25 mouse cellular contexts compared by ENCODE assay signal in the genomic region with DNA sequence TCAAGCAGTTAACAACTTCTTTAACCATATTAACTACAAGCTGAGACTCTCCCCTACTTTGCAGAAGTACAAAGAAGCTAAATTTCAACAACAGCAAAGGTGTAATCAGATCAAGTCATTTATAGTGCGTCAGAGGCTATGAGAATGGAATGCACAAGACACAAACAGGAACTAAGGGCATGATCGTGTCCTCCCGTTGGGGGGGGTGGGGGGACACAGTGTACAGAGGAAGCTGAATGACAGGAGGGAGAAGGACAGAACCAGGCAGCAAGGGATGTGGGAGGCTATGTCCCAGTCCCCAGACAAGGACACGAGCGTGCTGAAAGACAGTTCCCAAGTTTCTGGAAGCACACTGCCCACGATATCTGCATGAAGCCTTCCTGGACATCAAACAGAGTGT.
A peak's percentile ranks its signal among the peaks of the same experiment; 100 is the strongest.
DNase-seq lines count a peak whose midpoint lies in the region; ATAC-seq and TF ChIP-seq lines count a peak whose summit lies in the region.
"Had no signal": no experiment of that assay in that cellular context is flagged by ENCODE, and none has a peak within 500 bp of the region (broad histone marks: within the 10 kb centered on the region; RNA-seq: fewer than 3 reads in every experiment).

No protein-coding gene starts in this region.

- no peaks in the 10 kb centered on the region for H3K9me3 ChIP-seq in liver, postnatal 0 days (ENCODE audit: low read length)
- H3K9me3 ChIP-seq in liver, embryonic 11.5 days (ENCODE audit: control insufficient read depth, low read length) = no peaks in the 10 kb centered on the region
- H3K9me3 ChIP-seq in midbrain, postnatal 0 days (ENCODE audit: low read length) = no peaks in the 10 kb centered on the region
- H3K9me3 ChIP-seq: forebrain, embryonic 10.5 days; forebrain, embryonic 13.5 days; heart, embryonic 12.5 days; heart, embryonic 15.5 days; hindbrain, embryonic 12.5 days; hindbrain, embryonic 15.5 days had no signal

- no peaks in the 10 kb centered on the region for H3K36me3 ChIP-seq in liver, postnatal 0 days (replicated peaks; ENCODE audit: insufficient read depth, low read length)
- no peaks in the 10 kb centered on the region for H3K36me3 ChIP-seq in liver, embryonic 11.5 days (ENCODE audit: control insufficient read depth, insufficient read depth, low read length)
- no peaks in the 10 kb centered on the region for H3K36me3 ChIP-seq in splenic B cell, adult 2 months (ENCODE audit: control insufficient read depth, insufficient read depth, low read length, poor library complexity, severe bottlenecking)
- no peaks in the 10 kb centered on the region for H3K36me3 ChIP-seq in midbrain, postnatal 0 days (ENCODE audit: insufficient read depth, low read length)
- H3K36me3 ChIP-seq: forebrain, embryonic 10.5 days; heart, embryonic 12.5 days; heart, embryonic 15.5 days; hindbrain, embryonic 12.5 days; hindbrain, embryonic 15.5 days had no signal

- TF ChIP-seq CTCF in liver, postnatal 0 days (IDR thresholded peaks at IDR 0.05; ENCODE audit: low read depth) = no peak
- TF ChIP-seq CTCF in midbrain, postnatal 0 days (IDR thresholded peaks at IDR 0.05) = no peak

- no peak overlapping the region for H3K9ac ChIP-seq in liver, postnatal 0 days (replicated peaks)
- no peak overlapping the region for H3K9ac ChIP-seq in liver, embryonic 11.5 days (ENCODE audit: low read depth, low read length)
- H3K9ac ChIP-seq in midbrain, postnatal 0 days (replicated peaks; ENCODE audit: low read length, poor library complexity, severe bottlenecking) = no peak overlapping the region
- H3K9ac ChIP-seq: forebrain, embryonic 13.5 days; heart, embryonic 12.5 days; heart, embryonic 15.5 days; hindbrain, embryonic 12.5 days; hindbrain, embryonic 15.5 days had no signal

- peak; percentile 33; the same call in 1 of the 2 replicates for TF ChIP-seq EP300 in liver, postnatal 0 days (IDR thresholded peaks at IDR 0.05; ENCODE audit: low read depth)

- peak; percentile 22 for DNase-seq in liver, postnatal 0 days
- no peak for DNase-seq in liver, embryonic 11.5 days (ENCODE audit: low spot score)
- peak; percentile 53 for DNase-seq in splenic B cell, adult 2 months (ENCODE audit: low read depth, low spot score)
- no peak for DNase-seq in midbrain, postnatal 0 days (ENCODE audit: low spot score)
- no peak for DNase-seq in right cerebral cortex, postnatal 10 days (ENCODE audit: low spot score in 2 of 2)
- DNase-seq in c-Kit-positive CD71-positive TER-119-positive erythroid progenitor cells, embryonic 14.5 days (ENCODE audit: low spot score) = no peak
- DNase-seq: adrenal gland, adult 8-10 months; adrenal gland, postnatal 25 days; cerebellum, adult 11 months; cerebellum, adult 2 months; cerebellum, adult 9-11 months; cerebellum, postnatal 25 days; gastrocnemius, postnatal 36 days; heart, postnatal 10 days; heart, postnatal 4 days had no signal

- H3K4me3 ChIP-seq in liver, postnatal 0 days (ENCODE audit: low read depth, low read length) = no peak overlapping the region
- no peak overlapping the region for H3K4me3 ChIP-seq in liver, embryonic 11.5 days (ENCODE audit: low read depth, low read length)
- no peak overlapping the region for H3K4me3 ChIP-seq in midbrain, postnatal 0 days (ENCODE audit: low read depth, low read length)
- H3K4me3 ChIP-seq: forebrain, embryonic 10.5 days; forebrain, embryonic 13.5 days; heart, embryonic 12.5 days; heart, embryonic 15.5 days; hindbrain, embryonic 12.5 days; hindbrain, embryonic 15.5 days had no signal

- H3K4me1 ChIP-seq in liver, postnatal 0 days (ENCODE audit: insufficient read depth) = no peaks in the 10 kb centered on the region
- H3K4me1 ChIP-seq in liver, embryonic 11.5 days (replicated peaks; ENCODE audit: control insufficient read depth, insufficient read depth, low read length) = no peaks in the 10 kb centered on the region
- H3K4me1 ChIP-seq in midbrain, postnatal 0 days (ENCODE audit: insufficient read depth, low read length) = no peaks in the 10 kb centered on the region
- H3K4me1 ChIP-seq: forebrain, embryonic 10.5 days; forebrain, embryonic 13.5 days; heart, embryonic 15.5 days; hindbrain, embryonic 12.5 days; hindbrain, embryonic 15.5 days had no signal

- ATAC-seq in liver, postnatal 0 days = peak; percentile 29; the same call in 1 of the 2 replicates
- no peak for ATAC-seq in liver, embryonic 11.5 days (replicated peaks; ENCODE audit: low FRiP score)
- ATAC-seq in hematopoietic stem cell, adult 5-6 weeks (replicated peaks in 1 of 2; ENCODE audit: insufficient read depth in 1 of 2, low FRiP score in 2 of 2, low TSS enrichment in 1 of 2, low read depth in 1 of 2, poor library complexity in 2 of 2, severe bottlenecking in 2 of 2) = peak; percentile 27 to 57; a peak in 1 of 4 replicates
- ATAC-seq in megakaryocyte progenitor cell, adult 5-6 weeks (replicated peaks; ENCODE audit: poor library complexity) = peak; percentile 90
- ATAC-seq in midbrain, postnatal 0 days (ENCODE audit: low FRiP score) = no peak
- ATAC-seq: CD4-positive, CD25-positive, alpha-beta regulatory T cell, adult 4 months; forebrain, embryonic 13.5 days; forebrain, embryonic 16.5 days had no signal

- 36% methylated on average over 6 of the region's 6 CpGs for WGBS in liver, postnatal 0 days (ENCODE audit: insufficient replicate concordance)
- 54% methylated on average over 6 of the region's 6 CpGs for WGBS in liver, embryonic 11.5 days
- 79% methylated on average over 6 of the region's 6 CpGs for WGBS in midbrain, postnatal 0 days

- no peak overlapping the region for H3K27ac ChIP-seq in liver, postnatal 0 days (ENCODE audit: low read depth)
- no peak overlapping the region for H3K27ac ChIP-seq in liver, embryonic 11.5 days (ENCODE audit: low read depth, low read length)
- no peak overlapping the region for H3K27ac ChIP-seq in midbrain, postnatal 0 days (ENCODE audit: low read depth, low read length)
- H3K27ac ChIP-seq: forebrain, embryonic 10.5 days; forebrain, embryonic 13.5 days; heart, embryonic 15.5 days; hindbrain, embryonic 12.5 days; hindbrain, embryonic 15.5 days had no signal

- H3K4me2 ChIP-seq in liver, postnatal 0 days (ENCODE audit: low read depth, low read length) = no peak overlapping the region
- H3K4me2 ChIP-seq in liver, embryonic 11.5 days = no peak overlapping the region
- H3K4me2 ChIP-seq in midbrain, postnatal 0 days (ENCODE audit: low read depth, low read length, poor library complexity, severe bottlenecking) = no peak overlapping the region
- H3K4me2 ChIP-seq: forebrain, embryonic 13.5 days; heart, embryonic 12.5 days; heart, embryonic 15.5 days; hindbrain, embryonic 12.5 days; hindbrain, embryonic 15.5 days had no signal

- H3K27me3 ChIP-seq in liver, postnatal 0 days (ENCODE audit: insufficient read depth, low read length) = no peaks in the 10 kb centered on the region
- H3K27me3 ChIP-seq in liver, embryonic 11.5 days (replicated peaks; ENCODE audit: control insufficient read depth, insufficient read depth, low read length) = no peaks in the 10 kb centered on the region
- H3K27me3 ChIP-seq in splenic B cell, adult 2 months (ENCODE audit: control insufficient read depth, insufficient read depth, low read length, poor library complexity, severe bottlenecking) = no peaks in the 10 kb centered on the region
- H3K27me3 ChIP-seq in midbrain, postnatal 0 days (ENCODE audit: insufficient read depth, low read length) = no peaks in the 10 kb centered on the region
- H3K27me3 ChIP-seq: forebrain, embryonic 13.5 days; heart, embryonic 12.5 days; heart, embryonic 15.5 days; hindbrain, embryonic 12.5 days; hindbrain, embryonic 15.5 days had no signal

Comparison
In these comparisons a context has a peak if more than half of its experiments do, and no peak if none do; other contexts are left out.
1. ATAC-seq: peak in liver, postnatal 0 days (single experiment), hematopoietic stem cell, adult 5-6 weeks (2 of 2) and megakaryocyte progenitor cell, adult 5-6 weeks (single experiment); none in liver, embryonic 11.5 days (single experiment) and midbrain, postnatal 0 days (single experiment).
2. DNase-seq: peak in liver, postnatal 0 days (single experiment) and splenic B cell, adult 2 months (single experiment); none in liver, embryonic 11.5 days (single experiment), midbrain, postnatal 0 days (single experiment), right cerebral cortex, postnatal 10 days (0 of 2) and c-Kit-positive CD71-positive TER-119-positive erythroid progenitor cells, embryonic 14.5 days (single experiment).